Mouse (Mus musculus) ES-E14 (cell line): ENCODE data around the gene Gm10518. TPM values are rescaled to one million over a fixed set of nuclear protein-coding genes. Genes with fewer than 3 reads are reported as not detected.

ENCODE experiments used
- DNase-seq: peaks from one replicate; pipeline ENCODE4 v3.0.0-alpha.2; 2013; ENCODE audit warnings: low read depth, low spot score
- H3K27ac ChIP-seq: 2 replicates; pipeline ENCODE4 v1.5.1; 2012; ENCODE audit warnings: low read depth, mild to moderate bottlenecking, low read length, moderate library complexity, mixed read lengths; ENCODE audit not compliant: poor library complexity, insufficient read depth, severe bottlenecking
- H3K36me3 ChIP-seq: 2 replicates; pipeline ENCODE4 v1.6.1; 2012; ENCODE audit warnings: mild to moderate bottlenecking, low read length, moderate library complexity, mixed read lengths; ENCODE audit not compliant: control insufficient read depth, poor library complexity, insufficient read depth, severe bottlenecking
- H3K4me1 ChIP-seq, 2 experiments: fragments of 150-350 bp in 1 of 2; sonication (generic) in 1 of 2; 2 replicates each; pipeline ENCODE4 v1.6.1; 2012; ENCODE audit warnings: low read length in 2 of 2, mild to moderate bottlenecking in 1 of 2, mixed read lengths in 1 of 2; ENCODE audit not compliant: control insufficient read depth in 2 of 2, insufficient read depth in 2 of 2, poor library complexity in 1 of 2
- H3K4me3 ChIP-seq, 2 experiments: fragments of 150-350 bp in 1 of 2; sonication (generic) in 1 of 2; 2 replicates each; pipeline ENCODE4 v1.5.1; 2012; ENCODE audit warnings: low read length in 2 of 2, low read depth in 1 of 2, mild to moderate bottlenecking in 1 of 2, mixed read lengths in 1 of 2; ENCODE audit not compliant: insufficient read depth in 1 of 2, poor library complexity in 1 of 2, severe bottlenecking in 1 of 2
- H3K9ac ChIP-seq: 2 replicates; pipeline ENCODE4 v1.6.1; 2012; ENCODE audit warnings: low read depth, mild to moderate bottlenecking, low read length, mixed read lengths; ENCODE audit not compliant: poor library complexity, insufficient read depth, severe bottlenecking
- H3K9me3 ChIP-seq: fragments of 150-350 bp; sonication (generic); 2 replicates; pipeline ENCODE4 v1.6.1; 2012; ENCODE audit warnings: low read depth, mild to moderate bottlenecking, low read length; ENCODE audit not compliant: control insufficient read depth, insufficient read depth
- CHD2 ChIP-seq: IDR thresholded peaks from 2 replicates; pipeline ENCODE4 v1.6.1; 2014; ENCODE audit warnings: mild to moderate bottlenecking, low read depth, low read length, inconsistent platforms
- HCFC1 ChIP-seq: IDR thresholded peaks from 2 replicates; pipeline ENCODE4 v1.6.1; 2012; ENCODE audit warnings: low read length, inconsistent platforms, borderline replicate concordance; ENCODE audit not compliant: insufficient read depth
- MAFK ChIP-seq: IDR thresholded peaks from 2 replicates; pipeline ENCODE4 v1.6.1; 2014; ENCODE audit warnings: mild to moderate bottlenecking, low read depth, low read length, inconsistent platforms; ENCODE audit not compliant: insufficient read depth
- ZC3H11A ChIP-seq: IDR thresholded peaks from 2 replicates; pipeline ENCODE4 v1.6.1; 2012; ENCODE audit warnings: low read depth, mild to moderate bottlenecking, inconsistent platforms, low read length, borderline replicate concordance
- ZNF384 ChIP-seq: IDR thresholded peaks from 2 replicates; pipeline ENCODE4 v1.6.1; 2012; ENCODE audit warnings: low read depth, low read length, inconsistent platforms
- in situ Hi-C, 2 experiments: fragments of 600-800 bp; cut with MboI; formaldehyde crosslinking; loops; one replicate each; pipeline ENCODE4 v1.15.1; 2025; ENCODE audit warnings: low sequenced_read_pairs in 2 of 2, inconsistent platforms in 1 of 2; ENCODE audit not compliant: unreplicated experiment in 2 of 2
- total RNA-seq: library from RNA; depleted of rRNA; stranded (reverse); fragments of 300-350 nt; gene quantifications from 2 replicates; pipeline ENCODE4 v1.2.3, GENCODE M21; 2012

Gm10518 gene
- total RNA-seq, 1 experiment: 5.0 TPM

DNA sequence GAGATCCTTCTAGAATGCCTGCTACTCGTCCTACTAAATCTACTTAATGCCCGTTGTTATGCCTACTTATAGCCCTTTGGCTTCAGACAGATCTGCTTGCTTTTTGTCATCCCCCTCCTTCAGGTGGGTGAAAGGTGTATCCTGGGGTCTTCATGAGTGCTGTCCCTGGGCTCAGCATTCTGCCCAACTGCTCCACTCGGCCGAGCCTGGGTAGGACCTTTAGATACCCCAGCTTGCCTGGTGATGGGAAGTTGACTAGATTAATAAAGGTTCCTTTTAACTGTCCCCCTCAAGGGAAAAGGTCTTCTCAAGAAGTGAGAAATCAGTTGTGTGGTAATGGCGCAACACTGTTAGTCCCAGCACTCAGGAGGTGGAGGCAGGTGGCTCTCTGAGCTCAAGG lies 24.9 kb downstream of the Gm10518 start:
- DNase-seq: no peak
- H3K9ac ChIP-seq: no peak overlapping the region
- H3K4me1 ChIP-seq: no peaks in the 10 kb centered on the region
- TF ChIP-seq CHD2 (no peak), ZC3H11A (no peak), MAFK (no peak), HCFC1 (no peak), ZNF384 (no peak)
- H3K4me3 ChIP-seq: no peak overlapping the region
- H3K9me3 ChIP-seq: no peaks in the 10 kb centered on the region
- in situ Hi-C loops: no loop called here
- no peaks in the 10 kb centered on the region for H3K36me3 ChIP-seq
- no peak overlapping the region for H3K27ac ChIP-seq

DNA sequence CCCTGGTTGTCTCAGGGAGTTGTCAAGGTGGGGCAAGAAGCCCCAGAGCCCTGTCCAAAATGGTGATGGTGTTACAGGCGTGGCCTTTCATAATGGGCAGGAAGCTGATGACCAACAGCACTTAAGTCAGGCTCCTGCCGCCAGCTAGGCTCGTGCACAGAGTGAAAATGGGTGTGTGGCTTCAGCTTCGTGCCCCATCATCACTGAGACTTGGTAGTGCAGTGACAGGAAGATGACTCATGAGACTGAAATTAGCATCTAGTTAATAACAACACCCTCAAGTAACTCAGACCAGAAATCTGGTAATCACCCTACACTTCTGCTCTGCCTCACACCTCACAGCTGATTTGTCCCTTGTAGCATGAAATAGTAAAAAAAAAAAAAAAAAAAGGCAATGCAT lies 25.7 kb downstream of the Gm10518 start:
- in situ Hi-C loops: no loop called here
- TF ChIP-seq ZNF384: peak; percentile 38; the same call in 1 of the 2 replicates
- no peak for TF ChIP-seq ZC3H11A
- Histone ChIP-seq H3K9me3 (no peaks in the 10 kb centered on the region), H3K4me3 (no peak overlapping the region), H3K4me1 (no peaks in the 10 kb centered on the region), H3K36me3 (no peaks in the 10 kb centered on the region), H3K27ac (no peak overlapping the region), H3K9ac (no peak overlapping the region)
- no peak for DNase-seq

DNA sequence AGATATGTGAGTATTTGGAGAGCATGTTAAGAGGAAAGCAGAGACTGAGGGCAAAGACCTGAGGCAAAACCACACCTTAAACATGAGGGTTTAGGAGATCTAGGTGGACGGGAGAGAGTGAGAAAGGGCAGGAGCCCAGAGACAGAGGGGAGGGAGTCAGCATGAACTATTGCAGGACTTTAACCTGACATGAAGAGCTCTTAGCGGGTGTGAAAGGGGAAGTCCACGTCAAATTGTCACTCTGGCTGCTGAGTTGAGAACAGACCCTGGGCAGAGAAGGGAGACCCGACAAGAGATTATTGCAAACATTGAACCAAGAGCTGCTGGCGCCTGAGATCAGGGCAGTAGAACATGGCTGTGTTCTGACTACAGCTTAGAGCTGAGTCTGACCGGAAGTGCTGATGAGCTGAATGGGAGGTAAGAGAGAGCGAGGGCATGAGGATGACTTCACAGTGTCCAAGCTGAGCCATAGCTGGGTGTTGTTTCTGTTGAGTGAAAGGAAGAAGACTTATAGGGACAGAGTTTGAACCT lies 29.6 kb downstream of the Gm10518 start:
- in situ Hi-C loops: no loop called here
- TF ChIP-seq MAFK: no peak
- TF ChIP-seq ZC3H11A: no peak
- no peak for TF ChIP-seq CHD2
- TF ChIP-seq HCFC1: no peak
- TF ChIP-seq ZNF384: no peak
- no peaks in the 10 kb centered on the region for H3K9me3 ChIP-seq
- H3K4me3 ChIP-seq: no peak overlapping the region
- H3K9ac ChIP-seq: no peak overlapping the region
- DNase-seq: no peak
- H3K27ac ChIP-seq: no peak overlapping the region
- no peaks in the 10 kb centered on the region for H3K36me3 ChIP-seq
- H3K4me1 ChIP-seq: peaks cover 0 to 2% of the 10 kb centered on the region in 2 experiments; a peak in 1 of 4 replicates

DNA sequence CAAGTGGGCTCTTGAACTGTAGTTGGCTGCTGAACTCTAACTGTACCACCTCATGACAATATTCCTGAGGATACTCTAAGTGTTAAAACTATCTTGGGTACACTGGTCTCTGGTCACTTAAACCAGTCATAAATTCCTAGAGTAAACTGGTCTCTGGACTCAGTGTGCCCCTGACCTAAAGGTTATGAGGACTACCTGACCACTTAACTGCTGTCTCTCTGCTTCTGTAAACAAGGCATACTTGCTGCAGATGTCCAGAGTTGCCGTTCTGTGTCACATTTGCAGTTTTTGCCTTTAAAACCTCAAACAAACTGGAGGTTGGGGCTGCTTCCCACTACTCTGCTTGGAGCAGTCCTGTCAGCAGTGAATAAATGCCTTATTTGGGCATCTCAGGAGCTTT lies 30.4 kb downstream of the Gm10518 start:
- no peaks in the 10 kb centered on the region for H3K9me3 ChIP-seq
- no peak overlapping the region for H3K4me3 ChIP-seq
- in situ Hi-C loops: no loop called here
- peaks cover 0 to 2% of the 10 kb centered on the region in 2 experiments; a peak in 1 of 4 replicates for H3K4me1 ChIP-seq
- no peaks in the 10 kb centered on the region for H3K36me3 ChIP-seq
- H3K27ac ChIP-seq: no peak overlapping the region
- no peak for DNase-seq
- H3K9ac ChIP-seq: no peak overlapping the region
- no peak for TF ChIP-seq HCFC1
- TF ChIP-seq CHD2: no peak
- TF ChIP-seq MAFK: no peak
- TF ChIP-seq ZC3H11A: no peak
- no peak for TF ChIP-seq ZNF384
